Mouse (Mus musculus): ENCODE measurements around the gene Rab13. TPM values are rescaled to one million over a fixed set of nuclear protein-coding genes. Genes with fewer than 3 reads are reported as not detected.

Gene Rab13
- polyA plus RNA-seq, 1 experiment: 0.12 TPM

DNA sequence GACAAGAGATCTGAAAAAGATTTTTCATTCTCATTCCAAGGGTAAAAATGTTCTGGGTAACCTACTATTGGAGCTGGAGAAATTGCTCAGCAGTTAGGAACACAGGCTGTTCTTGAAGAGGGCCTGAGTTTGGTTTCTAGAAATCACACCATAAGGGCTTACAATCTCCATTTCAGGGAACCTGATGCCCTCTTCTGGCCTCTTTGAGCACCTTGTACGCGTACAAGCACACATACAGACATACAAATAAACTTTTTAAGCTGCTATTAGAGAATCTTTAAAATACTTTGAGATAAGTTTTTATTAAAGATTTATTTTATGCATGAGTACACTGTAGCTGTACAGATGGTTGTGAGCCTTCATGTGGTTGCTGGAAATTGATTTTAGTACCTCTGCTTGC, 8.9 kb upstream of the Rab13 start:
- H3K4me1 ChIP-seq (ENCODE audit: control insufficient read depth): peaks cover 2% of the 10 kb centered on the region
- no peaks in the 10 kb centered on the region for H3K27me3 ChIP-seq (ENCODE audit: control insufficient read depth)
- no peaks in the 10 kb centered on the region for H3K9me3 ChIP-seq (ENCODE audit: control insufficient read depth, low read length)
- peaks cover 29% of the 10 kb centered on the region for H3K36me3 ChIP-seq (ENCODE audit: control insufficient read depth)
- no peak overlapping the region for H3K4me3 ChIP-seq (replicated peaks)
- no peak for TF ChIP-seq GATA1 (IDR thresholded peaks at IDR 0.05; ENCODE audit: low read length)
- TF ChIP-seq TAL1 (IDR thresholded peaks at IDR 0.05; ENCODE audit: low read length): no peak

DNA sequence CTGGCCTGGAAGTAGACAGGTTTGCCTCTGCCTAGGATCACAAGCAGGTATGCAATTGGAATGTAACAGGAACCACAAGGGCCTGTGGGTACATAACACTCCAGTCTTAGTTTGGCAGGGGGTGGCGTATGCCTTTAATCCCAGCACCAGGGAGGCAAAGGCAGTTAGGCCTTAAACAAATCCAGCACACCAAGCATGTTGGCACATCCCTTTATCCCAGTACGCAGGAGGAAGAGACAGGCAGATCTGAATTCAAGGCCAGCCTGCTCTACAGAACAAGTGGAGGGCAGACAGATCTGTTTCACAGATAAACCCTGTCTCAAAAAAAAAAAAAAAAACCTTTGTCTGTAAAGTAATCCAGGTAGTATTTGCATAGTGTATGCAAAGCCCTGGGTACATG, 4.8 kb upstream of the Rab13 start:
- peaks cover 61% of the 10 kb centered on the region for H3K36me3 ChIP-seq (ENCODE audit: control insufficient read depth)
- TF ChIP-seq TAL1 (IDR thresholded peaks at IDR 0.05; ENCODE audit: low read length) (no peak), GATA1 (IDR thresholded peaks at IDR 0.05; ENCODE audit: low read length) (no peak)
- peaks cover 30% of the 10 kb centered on the region for H3K4me1 ChIP-seq (ENCODE audit: control insufficient read depth)
- H3K9me3 ChIP-seq (ENCODE audit: control insufficient read depth, low read length): no peaks in the 10 kb centered on the region
- H3K4me3 ChIP-seq (replicated peaks): no peak overlapping the region
- H3K27me3 ChIP-seq (ENCODE audit: control insufficient read depth): no peaks in the 10 kb centered on the region

DNA sequence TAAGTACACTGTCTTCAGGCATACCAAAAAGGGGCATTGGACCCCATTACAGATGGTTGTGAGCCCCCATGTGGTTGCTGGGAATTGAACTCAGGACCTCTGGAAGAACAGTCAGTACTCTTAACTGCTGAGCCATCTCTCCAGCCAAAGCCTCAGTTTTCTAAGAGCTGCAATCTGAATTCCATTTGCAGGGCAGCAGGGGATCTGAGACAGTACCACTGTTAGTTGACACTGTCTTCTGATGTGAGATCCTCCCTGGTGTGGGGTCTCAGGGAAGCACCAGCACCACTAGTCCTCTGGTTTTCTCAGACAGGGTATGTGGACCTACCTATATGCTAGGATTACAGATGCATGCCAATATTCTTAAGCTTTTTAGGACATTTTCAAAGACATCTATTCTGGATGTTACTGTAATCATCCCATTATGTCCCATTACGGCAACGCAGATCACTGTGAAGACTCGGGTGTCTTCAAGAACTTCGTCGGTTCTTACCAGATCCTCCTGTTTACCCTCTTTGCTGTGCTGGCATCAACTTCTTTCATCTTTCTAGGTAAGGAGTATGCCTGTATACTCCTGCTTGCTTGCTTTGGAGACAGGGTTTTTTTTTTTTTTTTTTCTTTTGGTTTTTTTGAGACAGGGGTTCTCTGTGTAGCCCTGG, 3.5 kb upstream of the Rab13 start:
- peaks cover 61% of the 10 kb centered on the region for H3K36me3 ChIP-seq (ENCODE audit: control insufficient read depth)
- no peaks in the 10 kb centered on the region for H3K9me3 ChIP-seq (ENCODE audit: control insufficient read depth, low read length)
- H3K27me3 ChIP-seq (ENCODE audit: control insufficient read depth): no peaks in the 10 kb centered on the region

DNA sequence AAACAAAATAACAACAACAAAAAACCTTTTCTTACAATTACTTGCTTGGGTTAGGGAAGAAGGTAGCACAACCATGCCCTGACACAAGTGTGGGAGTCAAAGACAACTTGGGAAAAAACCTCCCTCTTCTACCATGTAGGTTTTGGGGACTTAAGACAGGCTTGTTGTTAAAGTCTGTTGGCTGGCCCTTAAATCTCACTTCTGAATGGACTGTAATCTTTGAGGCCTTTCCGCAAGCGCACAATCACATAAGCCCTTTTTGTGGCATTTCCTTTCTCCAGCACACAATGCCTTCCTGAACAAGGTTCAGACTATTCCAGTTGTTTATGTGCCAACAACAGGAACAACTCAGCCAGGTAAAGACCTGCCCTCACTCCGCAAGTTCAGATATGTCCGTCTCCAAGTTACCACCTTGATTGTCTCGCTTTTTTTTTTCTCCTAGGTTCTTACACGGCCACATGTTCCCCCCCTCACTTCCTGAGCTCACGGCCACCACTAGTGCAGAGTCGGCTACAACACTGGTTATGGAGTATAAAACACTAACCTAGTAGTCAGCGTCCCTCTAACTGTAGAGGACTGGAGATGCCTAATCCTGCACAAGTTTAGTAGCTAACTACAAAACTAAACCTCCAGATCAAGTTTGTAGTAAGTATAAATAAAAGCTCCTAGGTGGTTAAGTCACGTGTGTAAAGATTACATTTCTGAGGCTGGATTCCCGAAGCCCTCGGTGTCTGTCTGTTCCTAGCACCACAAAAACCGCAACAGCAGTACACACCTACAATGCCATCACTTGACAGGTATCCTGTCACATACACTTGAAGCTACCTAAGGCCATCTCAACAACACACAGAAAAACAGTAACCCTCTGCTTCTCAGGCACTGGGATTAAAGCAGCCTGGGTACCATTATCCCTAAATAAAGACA, 1.8 kb upstream of the Rab13 start:
- no peaks in the 10 kb centered on the region for H3K9me3 ChIP-seq (ENCODE audit: control insufficient read depth, low read length)
- H3K27me3 ChIP-seq (ENCODE audit: control insufficient read depth): no peaks in the 10 kb centered on the region
- peak overlapping the region; percentile 89 for H3K4me3 ChIP-seq (replicated peaks)
- peaks cover 41% of the 10 kb centered on the region for H3K4me1 ChIP-seq (ENCODE audit: control insufficient read depth)
- no peak for TF ChIP-seq TAL1 (IDR thresholded peaks at IDR 0.05; ENCODE audit: low read length)
- no peak for TF ChIP-seq GATA1 (IDR thresholded peaks at IDR 0.05; ENCODE audit: low read length)
- peaks cover 57% of the 10 kb centered on the region for H3K36me3 ChIP-seq (ENCODE audit: control insufficient read depth)

More for the DNA sequence above, 3.5 kb upstream of the Rab13 start:
- TF ChIP-seq TAL1 (IDR thresholded peaks at IDR 0.05; ENCODE audit: low read length) (no peak), GATA1 (IDR thresholded peaks at IDR 0.05; ENCODE audit: low read length) (no peak)
- H3K4me1 ChIP-seq (ENCODE audit: control insufficient read depth): peaks cover 40% of the 10 kb centered on the region
- no peak overlapping the region for H3K4me3 ChIP-seq (replicated peaks)

DNA sequence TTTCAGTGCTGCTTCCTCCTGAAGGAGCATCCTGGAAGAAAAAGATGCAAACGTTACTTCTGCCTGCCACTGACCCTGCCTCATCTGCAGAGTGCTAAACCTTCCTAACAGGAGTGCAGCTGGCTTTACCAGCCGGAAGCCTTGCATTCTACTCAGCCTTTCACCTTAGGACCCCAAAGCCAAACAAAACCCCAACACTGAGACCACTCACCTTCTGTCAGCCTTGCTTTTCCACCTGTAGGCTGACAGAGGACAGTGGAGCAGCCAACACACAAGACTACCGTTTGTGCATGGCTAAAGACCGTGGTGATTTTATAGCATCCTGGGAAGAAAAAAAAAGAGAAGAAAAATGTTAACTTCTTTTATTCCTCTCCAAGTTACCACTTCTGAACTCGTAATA, 772 bp upstream of the Rab13 start:
- Histone ChIP-seq H3K9me3 (ENCODE audit: control insufficient read depth, low read length) (no peaks in the 10 kb centered on the region), H3K4me1 (ENCODE audit: control insufficient read depth) (peaks cover 41% of the 10 kb centered on the region), H3K4me3 (replicated peaks) (peak overlapping the region; percentile 89), H3K36me3 (ENCODE audit: control insufficient read depth) (peaks cover 51% of the 10 kb centered on the region), H3K27me3 (ENCODE audit: control insufficient read depth) (no peaks in the 10 kb centered on the region)
- TF ChIP-seq TAL1 (IDR thresholded peaks at IDR 0.05; ENCODE audit: low read length) (no peak), GATA1 (IDR thresholded peaks at IDR 0.05; ENCODE audit: low read length) (no peak)

DNA sequence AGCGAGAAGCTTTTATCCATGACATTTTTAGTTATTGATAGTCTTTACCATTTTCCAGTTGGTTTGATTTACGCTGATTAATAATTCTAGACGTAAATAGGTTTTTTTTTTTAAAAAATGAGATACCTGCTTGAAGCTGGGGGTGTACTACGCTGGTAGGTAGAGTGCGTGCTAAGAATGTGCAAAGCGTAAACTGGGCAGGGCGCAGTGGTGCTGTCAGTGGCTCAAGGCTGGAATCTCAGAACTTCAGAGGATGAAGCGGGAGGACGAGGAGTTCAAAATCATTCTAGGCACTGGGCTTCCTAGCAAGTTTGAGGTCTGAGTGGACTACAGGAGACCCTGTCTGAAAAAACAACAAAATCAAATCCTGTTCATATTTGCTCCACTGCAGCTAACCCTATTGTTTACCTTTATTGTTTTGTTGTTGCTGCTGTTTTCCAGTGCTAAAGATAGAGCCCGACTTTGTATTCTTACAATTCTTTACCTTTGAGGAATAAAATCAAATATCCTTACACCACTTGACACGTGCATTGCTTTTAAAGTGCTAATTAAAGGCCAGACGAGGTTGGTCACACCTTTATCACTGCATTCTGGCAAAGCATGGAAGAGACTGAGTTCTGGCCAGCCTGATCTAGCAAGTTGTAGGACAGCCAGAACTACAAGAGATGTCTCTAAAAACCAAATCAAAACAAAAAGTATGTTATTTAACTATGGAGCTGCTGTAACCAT, 625 bp downstream of the Rab13 start:
- Histone ChIP-seq H3K9me3 (ENCODE audit: control insufficient read depth, low read length) (no peaks in the 10 kb centered on the region), H3K36me3 (ENCODE audit: control insufficient read depth) (peaks cover 37% of the 10 kb centered on the region), H3K4me1 (ENCODE audit: control insufficient read depth) (peaks cover 39% of the 10 kb centered on the region), H3K4me3 (replicated peaks) (peak overlapping the region; percentile 89), H3K27me3 (ENCODE audit: control insufficient read depth) (no peaks in the 10 kb centered on the region)
- TF ChIP-seq TAL1 (IDR thresholded peaks at IDR 0.05; ENCODE audit: low read length): no peak
- no peak for TF ChIP-seq GATA1 (IDR thresholded peaks at IDR 0.05; ENCODE audit: low read length)

DNA sequence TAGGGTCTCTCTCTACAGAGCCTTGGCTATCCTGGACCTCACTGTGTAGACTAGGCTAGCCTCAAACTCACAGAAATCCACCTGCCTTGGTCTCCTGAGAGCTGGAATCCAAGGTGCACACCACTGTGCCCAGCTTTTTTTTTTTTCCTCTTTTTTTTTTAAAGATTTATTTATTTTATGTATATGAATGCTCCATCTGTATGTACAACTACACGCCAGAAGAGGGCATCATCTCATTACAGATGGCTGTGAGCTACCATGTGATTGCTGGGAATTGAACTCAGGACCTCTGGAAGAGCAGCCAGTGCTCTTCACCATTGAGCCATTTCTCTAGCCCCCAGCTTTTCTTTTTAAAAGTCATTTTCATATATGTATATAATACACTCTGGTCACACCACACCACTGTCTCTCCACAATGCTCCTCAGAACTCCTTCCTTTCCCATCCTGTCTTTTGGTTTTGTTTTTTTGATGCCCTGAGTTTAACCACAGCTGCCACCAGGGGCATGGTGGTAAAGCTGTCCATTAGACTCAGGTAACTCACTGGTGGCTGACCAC, 2.4 kb downstream of the Rab13 start:
- peaks cover 43% of the 10 kb centered on the region for H3K4me1 ChIP-seq (ENCODE audit: control insufficient read depth)
- peaks cover 19% of the 10 kb centered on the region for H3K36me3 ChIP-seq (ENCODE audit: control insufficient read depth)
- no peaks in the 10 kb centered on the region for H3K9me3 ChIP-seq (ENCODE audit: control insufficient read depth, low read length)
- no peaks in the 10 kb centered on the region for H3K27me3 ChIP-seq (ENCODE audit: control insufficient read depth)
- TF ChIP-seq TAL1 (IDR thresholded peaks at IDR 0.05; ENCODE audit: low read length): no peak
- TF ChIP-seq GATA1 (IDR thresholded peaks at IDR 0.05; ENCODE audit: low read length): no peak
- no peak overlapping the region for H3K4me3 ChIP-seq (replicated peaks)

DNA sequence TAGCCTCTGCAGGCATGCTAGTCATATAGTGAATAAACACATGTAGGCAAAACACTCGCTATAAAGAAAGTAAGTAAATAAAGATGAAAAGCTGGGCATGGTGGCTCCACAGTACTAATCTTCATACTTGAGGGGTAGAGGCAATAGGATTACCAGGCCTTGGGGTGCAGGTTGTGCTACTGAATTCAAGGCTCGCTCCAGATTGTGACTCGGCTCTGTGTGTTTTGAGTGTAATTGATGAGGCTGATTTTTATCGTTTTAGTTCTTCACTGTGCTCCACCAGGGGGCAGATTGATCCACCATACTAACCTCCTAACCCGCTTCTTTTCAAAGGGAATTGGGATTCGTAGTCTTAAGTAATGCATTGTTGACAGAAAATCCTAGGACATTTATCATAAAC, 6.6 kb downstream of the Rab13 start:
- TF ChIP-seq TAL1 (IDR thresholded peaks at IDR 0.05; ENCODE audit: low read length) (no peak), GATA1 (IDR thresholded peaks at IDR 0.05; ENCODE audit: low read length) (no peak)

More for the DNA sequence above, 6.6 kb downstream of the Rab13 start:
- Histone ChIP-seq H3K4me3 (replicated peaks) (peak overlapping the region; percentile 59), H3K27me3 (ENCODE audit: control insufficient read depth) (0 out of 2 replicates have a peak, but pooled peaks cover 3% of the 10 kb centered on the region), H3K36me3 (ENCODE audit: control insufficient read depth) (no peaks in the 10 kb centered on the region), H3K9me3 (ENCODE audit: control insufficient read depth, low read length) (no peaks in the 10 kb centered on the region), H3K4me1 (ENCODE audit: control insufficient read depth) (peaks cover 28% of the 10 kb centered on the region)
